Mouse (Mus musculus) heart, adult 2 months (tissue): ENCODE measurements around the gene Fibcd1.

Source experiments
- CTCF ChIP-seq: fragments of 200-600 bp; IDR thresholded peaks from 2 replicates; pipeline ENCODE4 v1.8.1; 2022; ENCODE audit warnings: antibody characterized with exemption, mild to moderate bottlenecking, moderate library complexity
- EP300 ChIP-seq: fragments of 200-500 bp; IDR thresholded peaks from 2 replicates; pipeline ENCODE4 v1.6.1; 2011; ENCODE audit warnings: low read depth, low read length, control low read depth; ENCODE audit not compliant: insufficient read depth
- POLR2A ChIP-seq: fragments of 200-500 bp; IDR thresholded peaks from 2 replicates; pipeline ENCODE4 v1.6.1; 2011; ENCODE audit warnings: mild to moderate bottlenecking, low read depth, low read length, control low read depth; ENCODE audit not compliant: insufficient read depth

DNA sequence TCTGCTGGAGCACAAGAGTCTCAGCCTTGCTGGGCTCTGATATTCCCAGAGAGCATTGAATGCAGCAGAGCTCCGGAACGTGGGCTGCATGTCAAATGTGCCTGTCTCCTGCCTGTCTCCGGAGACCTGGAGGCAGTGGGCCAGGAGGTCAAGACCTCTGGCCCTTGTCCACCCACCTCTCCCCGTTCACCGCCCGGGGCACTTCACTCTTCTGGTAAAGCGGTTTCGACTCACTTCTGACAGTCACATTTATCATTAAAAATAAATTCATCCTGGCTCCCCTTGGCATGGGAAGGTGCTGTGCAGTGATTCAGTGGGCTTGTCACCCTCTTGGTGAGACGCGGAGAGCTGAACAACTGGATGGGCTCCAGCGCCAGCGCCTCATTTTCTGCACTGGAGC is 4.3 kb upstream of the Fibcd1 start:
- TF ChIP-seq CTCF: no peak
- TF ChIP-seq POLR2A: no peak
- no peak for TF ChIP-seq EP300
